Mouse (Mus musculus) c-Kit-positive CD71-positive TER-119-negative erythroid progenitor cells, embryonic 14.5 days (primary cell): ENCODE measurements at regions not wholly inside any gene's neighbourhood (a gene's known extent, or its start where the extent isn't known, plus 50 kb on each side); places are given as distances from the start of the nearest gene placed in this dataset.
"Not testable (repeated sequence)": the region's sequence is repeated elsewhere in the genome, so short reads cannot be mapped to it uniquely, and the experiment has no call there.

ENCODE experiments used
- DNase-seq: peaks from one replicate; pipeline ENCODE4 v3.0.0-alpha.2; 2013; ENCODE audit warnings: low read depth

GRCm38 (mm10) chr2:78418561-78419338, 449.2 kb upstream of the Ube2e3 start:
- DNase-seq: no peak

DNA sequence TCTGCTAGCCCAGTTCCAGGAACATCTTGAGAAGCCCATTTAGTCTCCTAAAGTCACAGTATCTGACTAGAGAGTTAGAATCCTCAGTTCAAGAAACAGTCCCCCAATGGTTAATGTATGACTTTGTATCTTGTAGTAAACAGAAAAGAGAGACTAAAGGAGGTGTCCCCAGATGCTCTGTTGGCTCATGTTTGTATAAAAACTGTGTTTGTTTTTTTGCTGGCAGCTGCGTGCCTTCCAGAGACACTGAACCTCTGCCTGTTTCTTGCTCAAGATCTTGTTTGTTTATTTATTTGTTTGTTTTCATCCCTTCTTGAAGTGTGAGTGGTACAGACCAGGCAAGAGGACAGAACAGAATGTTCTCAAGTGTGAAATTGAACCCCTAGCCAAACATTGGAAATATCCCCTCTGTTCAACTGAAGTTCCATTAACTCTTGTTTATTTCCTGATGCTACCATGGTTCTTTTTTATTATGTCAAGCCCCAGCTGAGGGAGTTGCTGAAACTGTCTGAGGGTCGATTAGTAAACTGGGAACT, 451.3 kb upstream of the Ube2e3 start:
- DNase-seq: no peak

GRCm38 (mm10) chr2:78412985-78413384, 454.9 kb upstream of the Ube2e3 start:
- no peak for DNase-seq

DNA sequence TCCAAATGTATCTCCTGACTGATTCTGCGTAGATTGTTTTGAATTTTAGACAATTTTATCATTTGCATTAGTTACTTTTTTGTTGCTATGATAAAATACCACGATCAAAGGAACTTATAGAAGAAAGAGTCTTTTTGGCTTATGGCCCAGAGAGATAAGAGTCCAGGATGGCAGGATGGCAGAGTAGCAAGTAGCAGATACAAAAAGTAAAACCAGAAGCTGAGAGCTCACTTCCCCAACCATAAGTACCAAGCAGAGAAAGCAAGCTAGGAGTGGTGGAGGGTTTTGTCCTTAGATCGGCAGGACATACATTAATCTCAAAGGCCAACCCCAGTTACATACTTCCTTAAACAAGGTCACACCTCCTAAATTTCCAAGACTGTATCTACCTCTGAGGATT, 457.7 kb upstream of the Cwc22 start:
- DNase-seq: no peak

DNA sequence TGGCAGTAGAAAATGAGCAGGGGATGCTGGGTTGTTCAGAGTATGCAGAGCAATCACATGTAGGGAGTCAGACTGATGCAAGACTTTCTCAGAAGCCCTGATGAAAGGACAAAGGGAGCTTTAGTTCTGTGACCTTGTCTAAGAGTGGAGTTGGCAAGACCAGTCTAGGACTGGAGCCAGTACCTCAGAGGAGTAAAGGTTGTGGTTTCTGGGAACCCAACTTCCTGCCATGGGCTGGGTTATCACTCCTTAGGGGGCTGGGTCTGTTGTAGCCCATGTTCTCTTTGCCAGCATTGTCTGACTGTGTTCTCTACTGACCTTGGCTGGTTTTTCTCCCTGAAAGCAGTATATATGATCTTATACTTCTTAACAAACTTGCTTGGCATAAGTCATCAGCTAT, 453.1 kb upstream of the Cwc22 start:
- DNase-seq: no peak

DNA sequence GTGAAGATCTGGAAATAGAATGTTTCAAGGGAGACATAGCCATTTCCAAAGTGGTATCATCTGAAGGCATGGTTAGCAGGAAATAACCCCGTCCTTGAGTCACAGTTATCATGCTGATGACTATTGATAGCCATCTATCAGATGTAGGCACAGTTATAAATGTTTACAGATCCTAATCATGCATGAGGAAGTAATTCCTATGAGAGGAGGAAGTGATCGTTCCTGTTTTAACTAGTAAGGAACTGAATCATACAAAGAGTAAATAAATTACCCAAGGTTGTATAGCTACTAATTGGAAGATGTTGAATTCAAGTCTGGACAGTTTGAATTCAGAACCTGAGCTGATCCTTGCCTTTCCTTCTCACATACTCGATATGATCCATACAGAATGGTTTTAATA, 450.7 kb upstream of the Cwc22 start:
- DNase-seq: no peak

GRCm38 (mm10) chr2:78393090-78393489, 446.9 kb upstream of the Cwc22 start:
- DNase-seq: no peak

- DNase-seq: no peak
Observed at GRCm38 (mm10) chr2:78392425-78392824, 446.2 kb upstream of the Cwc22 start.

DNA sequence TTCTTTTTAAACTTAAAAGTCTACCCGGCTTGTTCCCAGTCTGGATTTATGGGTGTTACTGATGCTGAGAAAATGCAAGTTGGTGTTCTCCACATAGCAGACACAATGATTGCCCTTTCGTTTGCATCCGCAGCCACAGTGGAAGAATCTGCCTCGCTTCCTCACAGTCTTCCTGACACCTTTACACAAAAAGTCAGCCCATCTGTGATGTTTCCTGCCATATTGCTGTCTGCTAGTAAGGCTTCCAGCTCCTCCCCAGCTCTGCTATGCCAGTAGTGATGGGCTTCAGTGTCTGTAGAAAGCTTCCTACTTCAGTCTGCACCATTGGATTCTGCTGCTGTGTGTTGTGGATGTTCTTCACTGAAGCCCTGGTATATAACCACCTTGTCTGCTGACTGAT, 441.8 kb upstream of the Cwc22 start:
- DNase-seq: no peak

GRCm38 (mm10) chr2:78381234-78381633, 435.1 kb upstream of the Cwc22 start:
- DNase-seq: no peak

- DNase-seq: no peak
Observed at GRCm38 (mm10) chr2:78331736-78332475, 385.7 kb upstream of the Cwc22 start.

DNA sequence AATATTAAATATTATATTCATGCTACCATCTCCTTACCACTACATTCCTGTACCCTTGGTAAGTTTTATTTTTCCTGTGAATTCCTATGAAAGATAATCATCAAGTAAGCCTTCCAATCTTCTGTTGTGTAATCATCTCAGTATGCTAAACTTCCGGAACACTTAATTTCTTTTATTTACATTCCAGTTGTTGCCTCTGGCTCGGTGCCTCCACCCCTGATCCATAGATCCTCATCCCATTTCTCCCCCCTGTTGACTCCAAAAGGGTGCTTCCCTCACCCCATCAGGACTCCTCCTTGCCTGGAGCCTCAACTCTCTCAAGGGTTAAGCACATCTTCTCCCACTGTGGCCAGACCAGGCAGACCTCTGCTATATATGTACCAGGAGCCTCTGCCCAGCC, 379.9 kb upstream of the Cwc22 start:
- no peak for DNase-seq

DNA sequence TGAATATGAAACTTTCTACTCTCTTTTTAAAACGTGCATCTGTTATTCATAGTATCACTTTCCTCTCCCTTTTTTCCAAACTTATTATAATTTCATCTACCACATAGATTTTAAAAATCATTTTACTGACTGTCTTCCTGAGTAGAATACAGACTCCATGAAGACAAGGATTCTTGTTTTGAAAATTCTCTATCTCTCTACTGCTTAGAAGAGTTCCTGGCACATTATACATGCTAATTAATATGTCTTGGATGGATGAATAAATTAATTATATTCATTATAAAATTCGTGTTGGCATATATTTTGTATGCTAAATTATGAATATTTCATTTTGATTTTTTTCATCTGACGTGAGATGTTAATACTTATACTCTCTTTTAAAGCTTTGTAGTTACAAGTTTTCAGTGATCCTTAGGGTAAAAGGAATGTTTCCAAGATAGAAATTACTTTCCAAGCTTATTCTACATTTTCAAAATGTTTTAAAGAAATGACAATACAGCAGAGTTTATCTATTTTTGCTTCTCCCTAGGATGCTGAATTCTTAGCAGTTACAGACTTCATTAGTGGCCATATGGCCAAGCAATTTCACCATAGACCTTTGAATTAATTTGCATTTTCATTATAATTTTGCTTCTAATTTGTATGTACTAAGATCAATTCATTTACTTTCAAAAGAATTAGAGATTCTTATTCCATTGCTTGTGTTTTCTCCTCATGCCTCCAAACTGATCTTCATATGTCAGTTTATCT, 376.2 kb upstream of the Cwc22 start:
- no peak for DNase-seq

DNA sequence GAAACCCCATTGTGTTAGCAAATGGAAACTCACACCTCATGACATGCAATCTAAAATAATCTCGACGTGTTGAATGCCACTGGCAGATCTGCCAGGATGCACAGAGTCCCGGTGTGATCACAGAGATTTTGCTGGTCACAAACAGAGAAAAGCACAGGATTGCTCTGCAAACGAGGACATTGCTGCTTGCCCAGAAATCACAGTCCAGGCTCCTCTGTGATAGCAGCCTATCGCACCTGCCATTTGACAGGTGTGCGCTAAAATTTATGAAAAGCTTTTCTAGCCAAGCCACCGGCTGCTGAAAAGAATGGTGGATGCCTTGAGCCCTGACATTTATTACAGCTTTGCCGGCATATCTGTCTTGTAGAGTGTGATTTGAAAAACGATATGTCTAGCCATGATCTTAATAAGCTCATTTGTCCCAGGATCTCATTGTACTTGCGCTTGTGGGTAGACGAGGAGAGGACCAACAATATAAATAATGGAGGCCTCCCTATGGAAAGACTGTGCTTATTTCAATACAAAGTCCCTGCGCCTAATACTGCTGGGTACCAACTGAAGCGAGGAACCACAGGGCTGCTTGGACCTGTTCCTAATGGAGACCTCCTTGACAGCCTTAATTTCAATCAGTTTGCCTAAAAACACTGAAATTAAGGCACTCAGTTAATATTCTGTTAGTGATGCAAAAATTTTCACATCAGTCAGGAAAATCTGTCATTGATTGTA, 365.8 kb upstream of the Cwc22 start:
- DNase-seq: no peak

DNA sequence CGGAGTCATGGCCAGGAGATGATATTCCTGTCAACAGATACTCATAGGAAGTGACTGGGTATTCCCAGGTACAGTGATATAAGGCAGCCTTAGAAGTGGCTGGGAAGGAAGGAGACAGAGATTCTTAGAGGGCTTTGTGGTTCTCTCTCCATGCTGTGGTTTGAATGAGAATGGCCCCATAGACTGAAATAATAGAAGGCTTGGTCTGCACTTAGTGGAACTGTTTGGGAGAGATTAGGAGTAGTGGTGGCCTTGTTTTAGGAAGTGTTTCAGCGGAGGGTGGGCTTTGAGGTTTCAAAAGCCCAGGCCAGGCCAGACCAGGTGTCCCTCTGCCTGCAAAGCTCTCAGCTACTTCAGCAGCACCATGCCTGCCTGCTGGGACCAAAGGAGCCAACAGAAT, 363.2 kb upstream of the Cwc22 start:
- DNase-seq: no peak

GRCm38 (mm10) chr2:78306897-78307296, 360.7 kb upstream of the Cwc22 start:
- no peak for DNase-seq

GRCm38 (mm10) chr2:78291665-78292064, 345.5 kb upstream of the Cwc22 start:
- DNase-seq: no peak

GRCm38 (mm10) chr2:78284806-78285205, 338.6 kb upstream of the Cwc22 start:
- DNase-seq: no peak

DNA sequence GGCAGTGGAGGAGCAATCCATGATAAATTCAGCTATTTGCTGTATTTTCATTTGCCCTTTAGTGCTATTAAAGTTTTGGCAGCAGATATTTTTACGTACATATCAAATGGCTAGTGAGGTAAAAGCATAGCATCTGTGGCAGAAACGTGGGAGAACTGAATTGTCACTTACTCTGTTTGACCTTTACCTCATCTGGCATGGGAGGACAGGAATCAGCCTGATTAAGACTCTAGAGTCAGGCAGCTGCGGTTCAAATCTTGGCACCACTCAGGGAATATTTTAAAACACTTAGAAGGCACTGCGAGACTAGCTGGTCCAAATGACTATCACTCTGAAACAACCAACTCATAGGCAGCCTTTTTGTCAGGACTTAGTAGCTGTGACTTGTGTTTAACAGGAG, 337.4 kb upstream of the Cwc22 start:
- DNase-seq: no peak

- not testable (repeated sequence) for DNase-seq
Observed at GRCm38 (mm10) chr2:78281846-78282245, 335.7 kb upstream of the Cwc22 start.

GRCm38 (mm10) chr2:78280219-78280915, 334.2 kb upstream of the Cwc22 start:
- no peak for DNase-seq
